Mouse (Mus musculus) liver, adult 2 months (tissue): ENCODE measurements around the gene Ms4a5. TPM values are rescaled to one million over a fixed set of nuclear protein-coding genes. Genes with fewer than 3 reads are reported as not detected.
"Not testable (repeated sequence)": the region's sequence is repeated elsewhere in the genome, so short reads cannot be mapped to it uniquely, and the experiment has no call there.

Experiments used
- DNase-seq: peaks from one replicate; pipeline ENCODE4 v3.0.0-alpha.2; 2011; ENCODE audit warnings: low read depth, low spot score; ENCODE audit errors: extremely low read depth
- H3K27ac ChIP-seq: fragments of 200-500 bp; replicated peaks from 2 replicates; pipeline ENCODE4 v1.5.1; 2012; ENCODE audit warnings: low read depth, mild to moderate bottlenecking, control low read depth, inconsistent platforms, low read length; ENCODE audit not compliant: insufficient read depth
- H3K27me3 ChIP-seq: fragments of 200-500 bp; 2 replicates; pipeline ENCODE4 v1.6.1; 2012; ENCODE audit warnings: mild to moderate bottlenecking, moderate library complexity, low read length, inconsistent platforms; ENCODE audit not compliant: control insufficient read depth, insufficient read depth
- H3K36me3 ChIP-seq: fragments of 200-500 bp; 2 replicates; pipeline ENCODE4 v1.6.1; 2012; ENCODE audit warnings: low read length, inconsistent platforms; ENCODE audit not compliant: control insufficient read depth, insufficient read depth
- H3K4me1 ChIP-seq: fragments of 200-500 bp; 2 replicates; pipeline ENCODE4 v1.6.1; 2011; ENCODE audit warnings: low read length; ENCODE audit not compliant: control insufficient read depth, insufficient read depth
- H3K4me3 ChIP-seq: fragments of 200-500 bp; 2 replicates; pipeline ENCODE4 v1.5.1; 2011; ENCODE audit warnings: low read depth, mild to moderate bottlenecking, control low read depth, low read length, moderate library complexity; ENCODE audit not compliant: insufficient read depth
- H3K79me2 ChIP-seq: fragments of 200-500 bp; 2 replicates; pipeline ENCODE4 v1.6.1; 2012; ENCODE audit warnings: inconsistent platforms, mild to moderate bottlenecking, low read length, moderate library complexity; ENCODE audit not compliant: control insufficient read depth, insufficient read depth
- H3K9ac ChIP-seq: fragments of 200-500 bp; 2 replicates; pipeline ENCODE4 v1.6.1; 2012; ENCODE audit warnings: low read depth, mild to moderate bottlenecking, control low read depth, inconsistent platforms, low read length
- CTCF ChIP-seq: fragments of 200-500 bp; IDR thresholded peaks from 2 replicates; pipeline ENCODE4 v1.5.1; 2011; ENCODE audit warnings: low read depth, low read length, control low read depth
- POLR2A ChIP-seq: fragments of 200-500 bp; IDR thresholded peaks from 2 replicates; pipeline ENCODE4 v1.6.1; 2011; ENCODE audit warnings: low read length, control low read depth; ENCODE audit not compliant: insufficient read depth; ENCODE audit errors: extremely low read depth
- WGBS: fragments of 180-500 bp; shearing (Covaris S2); methylation state at CpG from one replicate; pipeline ENCODE4 v1.1.7; 2018; 5-methylcytosine and 5-hydroxymethylcytosine counted together
- polyA plus RNA-seq: library from polyadenylated mRNA; depleted of rRNA; stranded (reverse); fragments of >200 nt; gene quantifications from 2 replicates; pipeline ENCODE4 v1.2.3, GENCODE M21; 2012
- total RNA-seq: library from RNA; depleted of rRNA; stranded (reverse); fragments of >200 nt; gene quantifications from 2 replicates; pipeline ENCODE4 v1.2.3, GENCODE M21; 2014

Ms4a5 gene
- total and polyA plus RNA-seq, 2 experiments, result not detected

DNA sequence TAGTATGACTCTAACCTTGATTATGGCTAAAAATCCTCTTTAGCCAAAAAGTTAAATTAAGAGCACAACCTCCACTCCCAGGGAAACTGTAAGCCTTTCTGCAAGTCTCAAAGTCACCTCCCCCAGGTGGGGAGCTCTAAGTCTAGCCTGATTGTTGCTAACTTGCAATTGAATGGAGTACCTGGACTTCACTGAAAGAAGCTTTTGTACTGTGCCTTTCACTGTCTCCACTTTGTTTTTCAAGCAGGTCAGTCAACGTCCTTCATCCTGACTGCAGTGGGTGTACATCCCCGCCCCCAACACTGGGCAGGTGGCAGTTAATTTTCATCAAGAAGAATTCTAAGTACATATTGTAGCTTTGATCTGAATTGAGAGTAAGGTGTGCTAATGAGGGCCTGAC, 15.3 kb upstream of the Ms4a5 start:
- no peak for DNase-seq
- H3K36me3 ChIP-seq, result no peaks in the 10 kb centered on the region
- no peak overlapping the region for H3K4me3 ChIP-seq
- no peaks in the 10 kb centered on the region for H3K27me3 ChIP-seq
- no peaks in the 10 kb centered on the region for H3K4me1 ChIP-seq
- H3K79me2 ChIP-seq, result no peaks in the 10 kb centered on the region
- WGBS, result 75% methylated on average over 2 of the region's 2 CpGs
- no peak overlapping the region for H3K9ac ChIP-seq
- H3K27ac ChIP-seq, result no peak overlapping the region
- no peak for TF ChIP-seq POLR2A
- no peak for TF ChIP-seq CTCF

DNA sequence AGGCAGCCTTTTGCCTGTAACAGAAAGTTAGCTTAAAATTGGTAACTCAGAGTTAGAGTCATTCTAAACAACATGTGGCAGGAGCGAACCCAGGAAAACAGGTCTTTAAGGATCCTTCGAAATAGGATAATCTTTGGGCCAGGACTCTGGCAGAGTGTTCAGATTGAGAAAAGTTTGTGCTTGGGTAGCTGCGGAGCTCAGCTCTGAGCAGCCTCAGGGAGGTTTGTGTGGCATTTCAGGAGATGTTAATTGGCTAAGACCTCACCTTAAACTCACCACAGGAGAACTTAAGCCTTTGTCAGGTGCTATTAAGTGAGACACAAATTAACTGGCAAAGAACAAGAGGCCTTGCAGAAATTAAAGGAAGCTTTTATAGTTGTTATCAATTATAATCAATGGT, 9.9 kb upstream of the Ms4a5 start:
- H3K4me1 ChIP-seq, H3K9ac ChIP-seq, H3K27ac ChIP-seq, H3K4me3 ChIP-seq, H3K27me3 ChIP-seq, H3K79me2 ChIP-seq, H3K36me3 ChIP-seq, DNase-seq: not testable (repeated sequence)
- WGBS, result 8% methylated on average over 3 of the region's 3 CpGs

DNA sequence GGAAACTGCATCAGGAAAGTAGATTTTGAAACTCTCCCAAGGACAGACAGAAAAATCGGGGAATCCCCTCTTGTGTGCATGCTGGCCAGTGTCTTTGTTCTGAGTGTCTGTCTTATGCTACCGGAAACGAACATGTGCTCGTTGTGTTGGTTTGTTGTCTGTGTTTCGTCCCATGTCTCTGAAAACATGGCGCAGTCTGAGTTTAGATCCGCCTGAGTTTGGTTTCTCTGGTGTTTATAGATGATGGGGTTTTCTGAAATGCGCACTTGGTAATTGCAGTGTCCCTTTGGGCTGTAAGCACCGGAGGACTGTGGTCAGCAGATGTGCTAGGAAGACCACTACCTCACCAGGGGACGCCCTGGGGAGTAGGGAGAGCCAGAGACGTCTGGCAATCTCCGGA, 9.3 kb upstream of the Ms4a5 start:
- H3K4me1 ChIP-seq, result no peaks in the 10 kb centered on the region; the same call in 1 of the 2 replicates
- no peaks in the 10 kb centered on the region for H3K79me2 ChIP-seq
- TF ChIP-seq CTCF (no peak), POLR2A (no peak)
- WGBS, result 3% methylated on average over 12 of the region's 12 CpGs
- no peaks in the 10 kb centered on the region for H3K27me3 ChIP-seq
- peak overlapping the region; percentile 59 for H3K4me3 ChIP-seq
- DNase-seq, result peak; percentile 20
- no peaks in the 10 kb centered on the region for H3K36me3 ChIP-seq
- peak overlapping the region; percentile 73; the same call in 1 of the 2 replicates for H3K27ac ChIP-seq
- H3K9ac ChIP-seq, result peak overlapping the region; percentile 81

DNA sequence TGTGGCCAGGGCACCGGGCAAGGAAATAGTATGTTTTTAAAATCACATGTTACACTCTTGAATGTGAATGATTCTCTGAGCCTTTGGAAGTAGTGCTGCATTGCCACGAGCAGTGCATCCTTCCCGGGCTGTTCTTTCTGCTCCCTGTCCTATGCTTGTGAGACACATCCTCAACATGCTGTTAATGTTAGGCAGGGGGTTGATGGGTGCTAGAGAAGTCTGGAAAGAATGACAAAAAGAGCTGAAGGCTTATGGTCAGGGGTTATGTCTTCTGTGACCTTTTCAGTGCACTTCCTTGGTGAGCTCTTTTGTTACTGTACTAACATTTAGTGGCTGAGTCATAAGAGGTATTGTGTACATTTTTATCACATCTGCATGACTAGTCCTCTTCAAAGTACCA, 3.5 kb downstream of the Ms4a5 start:
- no peaks in the 10 kb centered on the region for H3K4me1 ChIP-seq
- H3K36me3 ChIP-seq, result no peaks in the 10 kb centered on the region
- DNase-seq, result no peak
- TF ChIP-seq CTCF (no peak), POLR2A (no peak)
- WGBS, result 90% methylated on average over 3 of the region's 3 CpGs
- H3K4me3 ChIP-seq, result no peak overlapping the region
- no peak overlapping the region for H3K9ac ChIP-seq
- no peak overlapping the region for H3K27ac ChIP-seq
- H3K27me3 ChIP-seq, result no peaks in the 10 kb centered on the region
- H3K79me2 ChIP-seq, result no peaks in the 10 kb centered on the region

DNA sequence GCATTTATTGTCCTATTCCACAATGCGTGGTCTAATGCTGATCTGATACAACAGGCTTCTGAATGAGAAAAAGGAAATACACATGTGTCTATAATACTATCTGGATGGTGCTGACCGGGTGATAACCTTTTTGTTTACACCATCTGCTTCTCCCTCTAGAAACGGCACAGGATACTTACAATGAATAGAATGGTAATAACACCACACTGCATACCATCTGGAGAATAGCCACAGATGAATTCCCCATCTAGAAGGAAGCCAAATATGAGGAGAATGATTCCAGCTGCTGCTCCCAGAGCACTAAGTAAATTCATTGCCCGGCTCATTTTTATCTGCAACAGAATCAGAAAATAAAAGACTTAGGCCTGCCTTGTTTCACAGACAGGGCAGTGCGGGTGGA, 7.2 kb downstream of the Ms4a5 start:
- no peaks in the 10 kb centered on the region for H3K36me3 ChIP-seq
- H3K79me2 ChIP-seq, result no peaks in the 10 kb centered on the region
- no peak overlapping the region for H3K27ac ChIP-seq
- no peak overlapping the region for H3K4me3 ChIP-seq
- H3K9ac ChIP-seq, result no peak overlapping the region
- no peak for TF ChIP-seq POLR2A
- no peak for TF ChIP-seq CTCF
- H3K4me1 ChIP-seq, result no peaks in the 10 kb centered on the region
- H3K27me3 ChIP-seq, result no peaks in the 10 kb centered on the region
- DNase-seq, result no peak
- WGBS, result 55% methylated on average over 5 of the region's 5 CpGs

DNA sequence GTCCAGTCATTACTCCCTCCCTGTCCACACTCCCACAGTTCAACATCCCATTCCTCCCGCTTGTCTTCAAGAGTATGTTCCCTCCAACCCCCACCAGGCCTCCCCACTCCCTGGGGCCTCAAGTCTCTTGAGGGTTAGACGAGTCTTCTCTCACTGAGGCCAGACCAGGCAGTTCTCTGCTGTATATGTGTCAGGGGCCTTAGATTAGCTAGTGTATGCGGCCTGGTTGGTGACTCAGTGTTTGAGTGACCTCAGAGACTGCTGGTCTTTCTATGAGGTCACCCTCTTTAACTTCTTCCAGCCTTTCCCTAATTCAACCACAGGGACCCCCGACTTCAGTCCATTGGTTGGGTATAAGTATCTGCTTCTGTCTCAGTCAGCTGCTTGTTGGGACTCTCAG, 16.7 kb downstream of the Ms4a5 start:
- no peaks in the 10 kb centered on the region for H3K79me2 ChIP-seq
- 76% methylated on average over 4 of the region's 4 CpGs for whole genome bisulfite sequencing
- H3K4me1 ChIP-seq, result no peaks in the 10 kb centered on the region
- no peak overlapping the region for H3K9ac ChIP-seq
- no peak overlapping the region for H3K27ac ChIP-seq
- TF ChIP-seq CTCF (no peak), POLR2A (no peak)
- no peaks in the 10 kb centered on the region for H3K36me3 ChIP-seq
- DNase-seq, result no peak
- no peaks in the 10 kb centered on the region; the same call in 1 of the 2 replicates for H3K27me3 ChIP-seq
- no peak overlapping the region for H3K4me3 ChIP-seq
